Mouse (Mus musculus) WW6 (cell line): Measurements from ENCODE around the gene Diras1.
A peak's percentile ranks its signal among the peaks of the same experiment; 100 is the strongest.
"Not testable (repeated sequence)": the region's sequence is repeated elsewhere in the genome, so short reads cannot be mapped to it uniquely, and the experiment has no call there.

Experiments used
- DNase-seq: peaks from one replicate; pipeline ENCODE4 v3.0.0-alpha.2; 2013; ENCODE audit warnings: low read depth, low spot score

Diras1 gene

DNA sequence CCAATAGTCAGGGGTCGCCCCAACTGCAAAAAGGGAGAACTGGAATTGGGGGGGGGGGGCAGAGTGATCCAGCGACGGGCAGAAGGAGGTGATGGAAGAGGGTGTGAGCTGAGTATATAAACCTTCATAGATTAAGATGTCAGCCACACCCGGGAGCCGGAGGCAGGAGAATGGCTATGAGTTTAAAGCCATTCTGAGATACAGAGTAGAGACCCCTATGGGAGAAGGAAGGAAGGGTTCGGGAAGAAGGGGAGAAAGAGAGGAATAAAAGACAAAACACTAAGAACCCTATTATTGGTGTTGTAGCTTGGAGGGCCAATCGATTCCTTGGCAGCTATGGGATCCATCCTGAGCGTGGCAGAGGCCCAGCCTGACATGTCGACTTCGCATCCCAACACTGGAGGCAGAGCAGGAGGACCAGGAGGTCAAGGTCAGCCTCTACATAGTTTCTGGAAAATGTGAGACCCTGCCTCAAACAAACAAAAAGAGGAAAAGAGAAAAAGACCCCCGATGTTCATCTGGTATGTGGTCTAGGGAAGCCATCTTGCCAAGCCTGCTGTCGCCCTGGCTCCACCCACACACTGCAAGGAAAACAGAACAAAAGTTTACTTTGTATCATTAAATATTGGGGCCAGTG, at the start of gene Diras1:
Gene Diras1, minus strand, starts transcription at position 24 of the 637 bp plus-strand sequence.
- DNase-seq, result no peak

DNA sequence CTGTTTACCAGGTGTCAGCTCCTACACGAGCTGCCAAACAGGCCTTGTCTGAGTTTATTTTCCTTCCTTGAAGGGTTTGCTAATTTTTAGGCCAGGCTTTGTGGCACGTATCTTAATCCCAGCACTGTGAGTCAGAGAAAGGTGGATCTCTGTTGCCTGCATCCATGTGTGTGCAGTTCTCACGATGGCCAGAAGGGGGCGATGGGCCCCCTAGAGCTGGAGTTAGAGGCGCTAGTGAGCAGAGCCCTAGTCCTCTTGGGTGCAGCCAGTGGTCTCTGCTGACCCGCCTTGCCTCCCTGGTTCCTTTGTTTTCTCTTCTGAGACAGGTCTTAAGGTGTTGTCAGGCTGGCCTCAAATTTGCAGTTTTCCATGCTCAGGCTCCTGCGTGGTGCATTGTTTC, 48.0 kb upstream of the Diras1 start:
- no peak for DNase-seq

DNA sequence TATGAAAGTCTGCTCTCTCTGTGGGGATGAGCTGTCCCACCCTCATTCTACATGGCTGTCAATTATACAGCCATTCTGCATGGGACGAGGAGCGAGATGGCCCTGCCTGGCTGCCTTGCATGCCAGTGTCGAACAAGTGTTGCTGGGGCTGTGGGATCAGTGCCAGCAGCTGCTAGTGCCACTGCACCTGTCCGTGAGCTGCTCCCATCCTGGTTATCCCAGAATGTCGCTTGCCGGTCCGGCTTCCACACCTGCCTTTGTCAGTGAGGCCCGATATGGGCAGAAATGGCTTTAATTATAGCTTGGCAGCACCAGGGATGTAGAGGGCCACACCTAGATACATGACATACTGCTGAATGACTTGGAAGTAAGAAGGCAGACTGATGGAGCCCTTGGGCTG, 46.8 kb upstream of the Diras1 start:
- DNase-seq, result no peak

DNA sequence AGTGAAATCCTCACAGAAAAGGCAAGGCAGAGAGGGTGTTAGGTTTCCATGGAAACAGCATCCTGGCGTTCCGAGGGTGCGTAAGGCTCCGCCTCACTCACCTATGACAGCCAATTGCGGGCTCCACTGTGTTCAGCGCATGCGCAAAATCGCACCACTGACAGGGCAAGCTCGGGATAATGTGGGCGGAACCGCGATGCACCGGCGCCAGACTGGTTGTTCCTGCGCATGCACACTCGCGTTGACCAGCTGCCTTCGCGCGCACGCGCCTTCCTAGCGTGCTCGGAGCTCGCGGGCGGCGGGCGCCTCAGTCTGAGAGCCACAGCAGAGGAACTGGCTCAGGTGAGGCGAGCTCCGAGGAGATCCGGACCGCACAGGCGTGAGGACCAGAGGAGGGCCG, 44.4 kb upstream of the Diras1 start, which contains the start of gene Thop1:
Gene Thop1, plus strand, starts transcription at position 200 of the 400 bp plus-strand sequence.
- peak; percentile 99 for DNase-seq

DNA sequence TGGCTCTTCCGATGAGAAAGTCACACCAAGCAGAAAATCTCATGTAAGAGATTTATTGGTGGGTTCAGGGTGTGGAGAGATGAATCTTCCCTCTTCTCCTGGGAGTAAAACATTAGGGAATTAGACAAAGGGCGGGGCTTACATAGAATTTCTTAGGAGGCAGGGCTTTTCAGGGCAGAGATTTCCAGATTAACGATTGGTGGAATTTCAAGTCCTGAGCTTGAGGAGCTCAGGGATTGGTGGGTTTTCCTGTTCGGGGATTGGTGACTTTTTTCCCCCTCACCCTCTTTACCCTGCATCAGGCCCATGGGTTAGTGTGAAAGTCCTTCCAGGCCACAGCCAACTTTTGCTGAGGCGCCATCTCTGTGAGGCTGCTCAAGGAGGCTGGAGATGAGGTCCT, 43.2 kb upstream of the Diras1 start:
- no peak for DNase-seq

DNA sequence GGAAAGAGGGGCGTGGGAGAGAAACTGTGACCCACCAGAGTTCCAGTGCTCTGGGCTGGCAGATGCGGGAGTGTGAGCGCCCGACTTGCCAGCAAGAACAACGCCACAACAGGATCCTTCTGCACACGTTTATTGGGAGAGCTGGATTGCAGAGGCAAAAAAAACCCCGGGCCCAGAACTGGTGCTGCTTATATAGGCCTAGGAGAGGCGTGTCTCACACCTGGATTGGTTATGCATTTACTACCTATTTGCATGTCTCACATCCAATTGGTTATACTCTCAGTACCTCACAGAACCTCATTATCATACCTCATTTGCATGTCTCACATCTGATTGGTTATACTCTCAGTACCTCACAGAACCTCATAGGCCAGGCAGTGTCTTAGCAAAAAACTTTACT, 39.1 kb upstream of the Diras1 start:
- not testable (repeated sequence) for DNase-seq

DNA sequence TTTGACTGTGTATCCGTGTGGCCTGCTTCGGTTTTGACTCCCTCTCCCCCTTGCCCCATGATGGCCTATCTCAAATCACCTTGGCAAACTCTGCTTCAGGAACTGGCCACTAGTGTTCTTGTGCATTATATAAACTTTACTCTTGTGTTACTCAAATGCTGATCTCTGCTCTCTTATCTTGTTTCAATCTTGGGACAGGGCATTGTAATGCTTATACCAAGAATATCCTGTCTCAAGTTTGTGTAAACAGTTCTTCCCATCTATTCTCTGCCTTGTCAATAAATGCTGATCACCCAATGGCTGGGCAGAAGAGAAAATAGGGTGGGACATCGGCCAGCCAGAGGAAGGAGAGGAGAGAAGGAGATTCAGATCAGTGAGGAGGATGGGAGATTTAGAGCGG, 37.2 kb upstream of the Diras1 start:
- no peak for DNase-seq

DNA sequence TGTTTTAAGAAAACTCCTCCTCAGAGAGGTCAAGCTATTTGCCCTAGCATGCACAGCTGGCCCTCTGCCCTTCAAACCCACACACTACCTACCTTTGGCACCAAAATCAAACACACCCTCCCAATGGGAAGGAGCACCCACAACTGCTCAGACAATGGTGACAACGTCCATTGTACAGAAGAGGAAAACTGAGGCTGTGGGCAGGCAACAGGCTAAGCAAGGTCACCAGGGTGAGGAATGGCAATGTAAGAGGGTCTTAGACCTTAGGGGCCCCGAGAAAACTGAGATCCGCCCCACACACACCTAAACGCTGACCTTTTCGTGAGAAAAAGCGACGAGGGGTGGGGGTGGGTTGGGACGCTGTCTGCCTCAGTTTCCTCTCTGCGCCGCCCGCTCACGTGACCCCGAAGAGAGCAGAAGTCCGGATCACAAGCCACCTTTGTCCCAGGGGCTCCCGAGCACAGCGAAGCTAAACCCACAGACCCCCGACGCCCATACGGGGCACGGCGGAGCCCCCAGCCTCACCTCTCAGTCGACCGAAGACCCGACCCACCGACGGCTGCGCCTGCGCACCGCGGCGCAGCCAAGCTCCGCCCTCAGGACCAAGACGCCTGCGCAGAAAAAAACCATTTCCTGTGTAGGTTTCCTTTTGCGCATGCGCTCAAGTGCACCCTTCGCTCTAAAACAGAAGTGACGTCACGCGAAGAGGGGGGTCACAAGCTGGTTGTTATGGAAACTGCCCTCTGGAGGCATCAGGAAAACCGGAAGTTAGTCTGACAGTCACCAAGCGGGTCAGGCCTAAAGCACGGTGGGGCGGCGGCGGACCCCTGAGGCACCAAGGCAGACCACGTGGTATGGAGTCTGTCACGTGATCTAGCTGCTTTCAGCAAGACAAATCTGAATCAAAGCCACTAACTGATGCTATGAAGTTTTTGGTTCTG, 34.4 kb upstream of the Diras1 start, which contains the start of gene Sgta:
Gene Sgta, minus strand, starts transcription at position 579 of the 941 bp plus-strand sequence.
- DNase-seq, result peak; percentile 98

DNA sequence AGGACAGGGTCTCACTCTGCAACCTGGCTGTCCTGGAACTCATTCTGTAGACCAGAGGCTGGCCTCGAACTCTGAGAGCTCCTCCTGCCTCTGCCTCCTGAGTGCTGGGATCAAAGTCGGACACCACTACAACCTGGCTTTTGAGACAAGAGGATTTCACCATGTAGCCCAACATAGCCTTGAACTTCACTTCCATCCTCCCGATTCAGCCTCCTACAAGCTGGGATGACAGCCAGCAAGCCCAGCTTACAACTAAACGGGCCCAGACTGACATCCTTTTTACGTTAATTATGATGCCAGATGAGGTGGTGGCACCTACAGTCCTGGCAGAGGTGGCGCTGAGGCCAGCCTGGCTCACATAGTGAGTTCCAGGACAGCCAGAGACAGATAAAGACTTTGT, 33.4 kb upstream of the Diras1 start:
- DNase-seq, result no peak

DNA sequence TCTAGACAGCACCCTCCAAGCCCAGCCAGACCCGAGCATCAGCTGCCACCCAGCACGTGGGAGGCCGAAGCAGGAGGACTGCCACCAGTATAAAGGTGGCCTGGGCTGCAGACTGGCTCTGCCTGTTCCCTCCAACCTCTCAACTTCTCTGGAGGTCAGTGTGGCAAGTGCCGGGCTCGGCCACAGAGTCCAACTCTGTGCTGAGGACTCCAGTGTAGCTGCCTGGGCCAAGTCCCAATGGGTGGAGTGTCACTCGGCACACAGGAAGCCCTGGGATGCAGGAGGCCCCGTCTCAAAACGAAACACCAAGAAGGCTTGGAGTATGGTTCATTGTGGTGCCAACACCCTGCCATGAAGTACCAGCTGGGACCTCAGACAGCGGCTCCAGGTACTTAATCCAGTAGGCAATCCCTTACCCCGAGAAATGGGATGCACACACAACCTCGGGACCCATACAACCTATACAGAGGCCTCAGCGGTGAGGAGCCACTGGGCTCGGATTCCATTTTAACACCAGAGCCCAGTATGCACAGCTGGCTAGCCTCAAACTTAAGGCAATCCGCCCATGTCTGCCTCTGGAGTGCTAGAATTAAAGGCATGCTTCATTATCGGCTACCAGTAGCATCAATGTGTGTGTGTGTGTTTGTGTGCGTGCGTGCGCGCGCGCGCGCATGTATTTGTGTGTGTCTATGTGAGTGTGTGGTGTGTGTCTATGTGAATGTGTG, 32.1 kb upstream of the Diras1 start:
- DNase-seq, result no peak

DNA sequence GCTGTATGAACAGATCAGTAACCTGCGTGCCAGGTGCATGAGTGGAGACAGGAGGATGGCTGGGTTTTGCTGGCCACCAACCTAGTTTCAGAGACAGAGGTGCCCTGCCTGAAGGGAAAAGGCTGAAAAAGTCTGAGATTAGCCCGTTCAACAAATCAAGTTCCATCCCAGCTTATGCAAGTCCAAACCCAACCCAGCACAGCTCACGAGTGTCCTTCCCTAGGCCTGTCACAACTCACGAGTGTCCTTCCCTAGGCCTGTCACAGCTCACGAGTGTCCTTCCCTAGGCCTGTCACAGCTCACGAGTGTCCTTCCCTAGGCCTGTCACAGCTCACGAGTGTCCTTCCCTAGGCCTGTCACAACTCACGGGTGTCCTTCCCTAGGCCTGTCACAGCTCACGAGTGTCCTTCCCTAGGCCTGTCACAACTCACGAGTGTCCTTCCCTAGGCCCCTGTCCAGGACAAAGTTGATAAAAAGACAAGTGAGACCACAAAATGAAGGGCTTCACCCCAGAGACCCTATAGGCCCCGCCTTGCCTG, 30.4 kb upstream of the Diras1 start:
- DNase-seq, result not testable (repeated sequence)

DNA sequence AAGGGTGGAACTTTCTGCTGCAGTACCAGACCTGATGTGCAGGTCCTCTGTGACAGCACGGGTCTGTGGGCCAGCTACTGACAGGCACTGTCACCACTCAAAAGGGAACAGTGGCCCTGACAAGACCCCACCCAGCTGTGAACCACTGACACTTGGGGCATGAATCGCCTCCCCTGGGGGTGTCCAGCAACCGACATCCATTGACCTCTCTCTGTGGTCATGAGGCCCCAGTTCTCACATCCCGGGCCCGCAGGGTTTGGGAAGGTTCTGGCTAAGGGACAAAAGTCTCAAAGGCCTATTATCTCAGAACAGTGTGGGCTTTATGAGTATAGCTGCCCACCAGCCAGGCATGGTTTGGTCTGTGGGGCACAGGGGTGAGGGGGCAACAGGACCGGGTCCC, 29.7 kb upstream of the Diras1 start:
- DNase-seq, result no peak

DNA sequence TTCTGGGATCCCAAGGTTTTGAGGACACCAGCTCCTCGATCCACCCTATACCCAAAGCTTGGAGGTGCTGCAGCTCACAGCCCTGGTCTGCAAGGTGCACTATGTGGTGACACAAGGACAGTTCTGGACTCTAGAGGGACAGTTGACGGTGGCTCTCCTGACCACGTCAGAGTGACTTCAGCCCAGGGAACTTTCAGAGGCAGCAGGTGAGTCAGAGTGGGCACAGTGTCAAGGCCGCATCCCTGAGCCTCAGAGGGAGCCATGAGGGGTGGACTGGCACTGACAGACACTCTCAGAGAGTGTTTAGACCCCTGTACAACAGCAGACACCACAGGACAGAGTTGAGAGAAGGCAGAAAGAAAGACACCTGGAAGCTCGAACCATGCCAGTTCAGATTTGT, 27.1 kb upstream of the Diras1 start:
- no peak for DNase-seq

DNA sequence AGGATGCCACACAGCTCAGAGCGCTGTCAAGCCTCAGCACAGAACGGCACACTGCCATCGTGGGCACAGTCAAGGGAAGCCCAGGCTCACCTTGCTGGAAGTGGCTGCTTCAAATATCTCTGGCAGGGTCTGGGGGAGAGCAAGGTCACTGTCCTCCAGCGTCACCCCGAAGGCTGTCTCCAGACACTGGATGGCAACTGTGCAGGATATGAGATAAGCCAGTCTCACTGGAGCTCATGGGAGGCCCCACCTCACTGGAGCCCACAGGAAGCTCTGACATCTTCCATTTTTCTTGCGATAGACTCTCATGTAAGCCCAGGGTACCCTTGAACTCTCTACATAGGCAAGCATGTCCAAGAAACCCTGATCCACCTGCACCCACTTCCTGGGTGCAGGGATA, 25.7 kb upstream of the Diras1 start:
- no peak for DNase-seq

DNA sequence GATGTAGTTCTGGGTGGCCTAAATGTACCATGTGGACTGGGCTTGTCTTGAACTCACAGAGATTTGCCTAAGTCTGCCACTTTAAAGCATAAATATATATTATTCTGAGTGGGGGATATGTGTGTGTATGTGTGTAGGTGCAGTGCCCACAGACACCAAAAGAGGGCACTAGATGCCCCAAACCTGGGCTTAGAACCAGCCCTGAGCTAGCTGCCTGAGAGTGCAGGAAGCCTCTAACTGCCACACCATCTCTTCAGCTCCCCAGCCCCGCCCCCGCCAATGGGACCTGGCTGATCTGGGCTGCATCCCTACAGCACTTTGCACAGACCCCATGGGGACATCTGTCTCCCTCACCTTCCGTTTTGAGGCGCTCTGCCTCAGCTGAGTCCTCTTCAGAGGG, 25.2 kb upstream of the Diras1 start:
- no peak for DNase-seq

DNA sequence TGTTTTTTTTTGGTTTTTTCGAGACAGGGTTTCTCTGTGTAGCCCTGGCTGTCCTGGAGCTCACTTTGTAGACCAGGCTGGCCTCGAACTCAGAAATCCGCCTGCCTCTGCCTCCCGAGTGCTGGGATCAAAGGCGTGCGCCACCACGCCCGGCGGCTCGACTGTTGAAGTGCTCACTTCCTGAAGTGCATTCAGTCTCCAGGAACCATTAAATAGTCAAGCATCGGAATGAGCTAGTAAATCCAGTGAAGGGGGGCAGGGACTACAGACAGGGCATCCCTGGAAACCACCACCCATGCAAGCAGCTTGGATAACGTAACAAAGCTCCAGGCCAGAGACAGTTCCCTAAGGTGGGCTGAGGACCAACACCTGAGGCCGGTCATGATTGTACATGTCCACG, 19.8 kb upstream of the Diras1 start:
- not testable (repeated sequence) for DNase-seq

DNA sequence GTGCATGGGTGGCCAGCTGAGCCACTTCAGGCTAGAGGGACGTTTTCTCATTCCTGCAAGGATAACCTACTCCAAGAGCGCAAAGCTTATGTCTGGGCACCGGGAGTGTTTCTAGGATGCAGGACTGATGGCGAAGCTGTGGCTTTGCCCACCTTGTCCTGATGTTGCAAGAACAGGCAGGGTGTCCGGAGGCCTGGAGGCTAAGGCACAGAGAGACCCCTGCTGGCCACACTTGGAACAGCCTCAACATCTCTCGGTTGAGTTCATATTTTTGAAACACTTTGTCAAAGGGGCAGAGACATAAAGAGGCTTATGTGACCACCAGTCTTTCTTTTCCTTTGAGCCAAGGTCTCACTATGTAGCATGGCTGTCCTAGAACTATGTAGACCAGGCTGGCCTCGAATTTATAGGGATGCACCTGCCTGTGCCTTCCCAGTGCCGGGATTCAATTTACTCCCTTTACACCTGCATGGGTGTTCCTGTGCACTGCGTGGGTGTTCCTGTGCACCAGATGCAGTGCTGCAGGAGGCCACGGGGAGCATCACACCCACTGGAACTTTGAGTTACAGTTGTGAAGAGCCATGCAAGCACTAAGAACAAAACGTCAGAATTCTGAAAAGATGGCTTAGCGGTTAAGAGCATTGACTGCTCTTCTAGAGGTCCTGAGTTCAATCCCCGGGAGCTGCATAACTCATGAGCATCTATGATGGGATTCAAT, 16.2 kb upstream of the Diras1 start:
- no peak for DNase-seq

DNA sequence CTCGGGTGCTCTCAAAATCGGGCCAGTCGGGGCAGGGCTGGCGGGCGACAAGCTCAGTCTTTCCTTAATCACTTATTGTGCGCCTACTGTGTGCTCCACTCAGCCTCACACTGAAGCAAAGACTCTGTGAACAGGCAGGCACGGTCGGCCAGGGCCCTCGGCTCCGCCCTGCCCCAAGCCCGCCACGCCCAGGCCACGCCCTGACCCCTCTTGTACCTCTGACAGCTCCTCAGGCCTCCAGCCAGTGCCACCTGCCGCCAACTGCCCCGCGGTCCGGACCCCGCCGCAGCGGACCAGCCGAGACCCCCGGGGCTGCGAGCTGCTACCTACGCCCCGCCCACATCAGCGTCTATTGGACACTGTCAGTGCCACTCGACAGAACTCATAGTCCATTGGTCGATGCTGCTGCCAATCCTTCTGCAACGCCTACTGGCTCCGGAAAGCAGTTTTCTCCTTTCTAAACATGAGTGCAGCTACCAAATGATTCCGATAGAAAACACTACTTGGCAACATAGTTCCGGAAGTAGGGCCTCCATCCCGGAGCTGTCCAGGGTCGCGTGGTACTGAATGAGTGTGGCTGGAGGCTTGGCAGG, 11.6 kb upstream of the Diras1 start, which contains the start of gene Slc39a3:
Gene Slc39a3, minus strand, starts transcription at position 439 of the 593 bp plus-strand sequence.
- DNase-seq, result peak; percentile 98

DNA sequence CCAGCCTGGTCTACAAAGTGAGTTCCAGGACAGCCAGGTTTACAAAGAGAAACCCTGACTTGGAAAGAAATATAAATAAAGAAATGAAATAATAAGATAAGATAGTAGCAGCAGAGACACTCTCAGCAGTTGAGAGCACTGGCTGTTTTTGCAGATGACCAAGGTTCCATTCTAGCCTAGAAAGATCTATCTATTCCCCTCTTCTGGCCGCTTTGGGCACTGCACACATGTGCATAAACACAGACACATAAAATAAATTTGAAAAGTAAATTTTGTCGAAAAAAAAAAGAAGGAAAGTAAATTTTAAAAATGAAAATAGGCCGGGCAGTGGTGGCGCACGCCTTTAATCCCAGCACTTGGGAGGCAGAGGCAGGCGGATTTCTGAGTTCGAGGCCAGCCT, 10.8 kb upstream of the Diras1 start:
- DNase-seq, result no peak

DNA sequence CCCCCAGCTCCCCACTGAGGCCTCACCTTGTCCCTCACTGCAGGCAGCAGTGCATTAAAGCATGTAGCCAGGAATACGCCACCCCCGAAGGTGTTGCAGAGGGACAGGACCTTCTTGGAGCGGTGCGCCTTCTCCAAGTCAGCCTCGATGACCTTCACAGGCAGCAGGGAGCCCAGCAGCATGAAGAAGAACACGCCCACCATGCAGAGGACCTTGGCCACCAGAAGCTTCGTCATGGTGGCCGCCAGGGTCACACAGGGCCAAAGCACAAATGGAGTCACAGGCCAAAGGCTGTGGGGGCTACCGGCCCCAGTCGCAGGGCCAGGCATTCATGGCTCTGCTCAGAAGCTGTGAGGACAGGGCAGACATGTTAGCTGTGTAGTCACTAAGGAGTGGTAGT, 8.1 kb upstream of the Diras1 start:
- DNase-seq, result no peak

DNA sequence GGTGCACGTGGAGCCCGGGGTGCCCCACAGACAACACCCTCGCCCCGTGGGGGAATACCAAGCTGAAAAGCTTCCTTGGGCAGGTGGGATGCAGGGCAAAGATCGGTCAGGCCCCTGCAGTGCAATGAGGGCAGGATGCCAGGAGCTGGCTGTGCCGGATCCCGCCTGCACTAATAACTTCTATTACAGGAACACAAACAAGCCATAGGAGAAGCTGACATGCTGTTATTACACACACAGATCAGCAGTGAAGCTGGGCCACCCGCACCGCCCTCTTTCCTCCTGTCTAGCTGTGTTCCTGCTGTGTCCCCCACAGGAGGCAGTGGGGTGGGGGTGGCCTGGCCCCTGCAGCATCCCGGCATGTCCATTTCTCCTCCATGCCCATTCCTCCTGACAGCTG, 3.6 kb upstream of the Diras1 start:
- no peak for DNase-seq
